Mouse (Mus musculus): ENCODE measurements around the gene Gpr162. TPM values are rescaled to one million over a fixed set of nuclear protein-coding genes. Genes with fewer than 3 reads are reported as not detected.
"Not testable (repeated sequence)": the region's sequence is repeated elsewhere in the genome, so short reads cannot be mapped to it uniquely, and the experiment has no call there.

Gpr162 gene
- total RNA-seq, 2 experiments from 2014 or later, result 2.0 TPM; not detected in 1

DNA sequence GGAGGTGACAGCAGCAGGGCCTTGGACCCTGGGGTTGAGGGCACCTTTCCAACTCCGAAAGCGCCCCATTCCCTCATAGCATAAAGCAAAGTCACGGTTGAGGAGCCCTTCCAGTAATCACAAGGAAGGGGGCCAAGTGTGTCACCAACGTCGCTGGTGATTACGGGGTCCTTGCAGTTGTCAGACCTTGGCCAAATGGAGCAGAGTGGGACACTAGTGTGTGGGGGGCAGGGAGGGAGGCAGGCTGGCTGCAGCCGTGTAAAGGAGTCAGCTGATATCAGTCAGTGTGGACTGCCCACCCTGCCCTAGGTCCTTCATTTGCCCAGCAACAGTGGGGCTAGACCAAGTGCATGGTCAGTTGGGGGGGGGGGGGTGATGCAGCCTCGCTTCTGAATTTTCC lies 49.3 kb downstream of the Gpr162 start:
- ATAC-seq (replicated peaks; ENCODE audit: poor library complexity, severe bottlenecking), result no peak

DNA sequence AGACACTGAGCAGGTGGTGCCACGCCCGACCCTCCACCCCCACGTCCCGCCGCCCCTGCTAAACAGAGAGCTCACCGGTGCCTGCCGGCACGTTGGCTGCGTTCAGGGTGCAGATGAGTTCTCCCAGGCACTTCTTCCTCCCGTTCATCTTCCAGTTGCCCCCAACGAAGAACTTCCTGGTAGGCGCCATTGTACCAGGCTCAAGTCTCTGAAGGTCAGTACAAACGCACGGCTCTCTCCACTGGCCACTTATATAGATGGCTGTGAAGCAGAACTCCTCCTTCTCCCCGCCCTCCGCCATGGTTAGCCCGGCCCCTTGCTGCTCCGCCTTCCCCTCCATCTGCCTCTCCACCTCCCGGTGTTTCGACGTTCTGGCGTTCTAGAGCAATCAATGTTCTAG lies 49.9 kb downstream of the Gpr162 start, which contains the start of gene Tpi1:
Tpi1 (minus strand) TSS at position 364 of the 400 bp plus-strand sequence.
- ATAC-seq (replicated peaks; ENCODE audit: poor library complexity, severe bottlenecking), result peak; percentile 64

DNA sequence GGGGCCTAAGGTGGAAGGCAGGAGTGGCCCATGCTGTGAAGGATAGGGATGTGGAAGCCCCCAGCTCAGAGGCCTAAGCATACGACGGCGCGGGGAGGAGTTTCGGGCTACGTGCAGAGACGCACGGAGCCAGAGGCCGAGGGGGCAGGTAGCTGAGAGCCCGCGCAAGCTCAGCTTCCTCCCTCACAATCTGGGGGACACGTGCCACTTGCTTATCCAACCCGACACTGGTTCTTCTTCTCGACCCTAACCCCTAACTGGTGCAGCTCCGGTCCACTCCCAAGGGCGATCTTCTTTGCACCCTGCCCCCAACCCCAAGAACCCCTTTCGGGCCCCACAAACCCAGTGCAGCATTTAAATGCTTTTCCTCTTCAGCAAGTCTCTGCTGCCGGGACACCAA lies 50.3 kb downstream of the Gpr162 start:
- peak; percentile 25 for ATAC-seq (replicated peaks; ENCODE audit: poor library complexity, severe bottlenecking)

DNA sequence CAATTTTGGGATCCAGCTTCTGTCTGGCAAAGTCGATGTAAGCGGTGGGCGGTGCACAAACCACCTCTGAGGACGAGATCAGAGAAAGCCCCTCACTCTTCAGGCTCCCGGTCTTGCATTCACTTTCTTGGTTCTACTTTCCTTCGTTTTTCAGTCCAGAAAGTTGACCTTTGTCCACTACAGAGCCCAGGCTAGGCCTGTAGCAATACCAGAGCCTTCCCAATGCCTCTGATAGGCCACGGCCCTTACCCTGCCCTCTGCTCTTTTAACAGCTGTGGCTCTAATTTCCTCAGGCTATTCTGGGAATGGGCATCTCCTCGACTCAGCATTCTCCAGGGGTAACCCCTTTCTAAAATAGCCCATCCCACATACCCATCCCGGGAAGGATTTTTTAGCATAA lies 50.9 kb downstream of the Gpr162 start:
- no peak for ATAC-seq (replicated peaks; ENCODE audit: poor library complexity, severe bottlenecking)

DNA sequence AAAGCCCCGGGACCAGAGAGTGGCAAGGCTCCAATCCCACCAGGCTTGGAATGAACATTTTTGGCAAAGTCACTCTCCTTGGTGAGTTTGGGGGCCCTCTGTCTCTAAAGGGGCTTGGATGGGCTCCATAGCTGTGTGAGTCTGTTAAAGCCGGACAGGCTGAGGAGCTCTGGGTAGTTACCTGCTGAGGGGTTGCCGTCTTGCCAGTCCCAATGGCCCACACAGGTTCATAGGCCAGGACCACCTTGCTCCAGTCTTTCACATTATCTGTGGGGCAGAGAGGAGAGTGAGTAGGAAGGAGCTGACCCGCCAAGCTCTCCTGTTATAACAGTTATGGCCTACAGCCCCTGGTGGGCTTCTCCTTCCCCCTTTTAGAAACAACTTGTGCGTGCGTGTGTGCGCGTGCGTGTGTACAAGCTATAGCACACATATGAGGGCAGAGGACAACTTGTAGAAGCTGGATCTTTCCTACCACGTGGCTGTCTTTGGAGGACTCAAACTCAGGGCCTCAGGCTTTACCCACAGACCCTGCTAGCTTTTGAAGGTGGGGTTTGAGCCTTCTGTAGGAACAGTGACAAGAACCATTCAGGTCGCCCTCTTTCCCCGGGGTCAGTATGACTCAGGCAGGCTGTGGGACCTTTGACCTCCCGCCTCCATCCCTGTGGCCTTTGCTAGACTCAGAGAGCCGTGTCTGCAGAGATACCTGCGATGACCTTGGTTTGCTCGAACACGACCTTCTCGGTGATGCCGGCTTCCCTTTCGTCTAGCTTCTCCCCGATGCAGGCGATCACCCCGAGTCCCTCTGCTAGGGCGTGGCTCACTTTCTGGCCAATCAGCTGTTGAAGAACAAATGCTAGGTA lies 51.9 kb downstream of the Gpr162 start:
- ATAC-seq (replicated peaks; ENCODE audit: poor library complexity, severe bottlenecking), result no peak

DNA sequence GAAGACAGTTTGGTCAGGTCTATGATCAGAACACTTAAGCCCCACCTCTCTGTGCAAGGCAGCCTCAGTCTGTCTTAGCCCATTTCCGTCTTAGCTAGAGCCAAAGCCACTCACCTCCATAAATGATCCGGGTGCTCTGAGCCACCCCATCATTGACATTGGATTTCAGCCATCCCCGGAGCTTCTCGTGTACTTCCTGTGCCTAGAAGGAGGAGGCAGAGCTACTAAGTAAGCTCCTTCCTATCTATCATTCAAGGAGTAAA lies 52.4 kb downstream of the Gpr162 start:
- ATAC-seq (replicated peaks; ENCODE audit: poor library complexity, severe bottlenecking), result no peak

DNA sequence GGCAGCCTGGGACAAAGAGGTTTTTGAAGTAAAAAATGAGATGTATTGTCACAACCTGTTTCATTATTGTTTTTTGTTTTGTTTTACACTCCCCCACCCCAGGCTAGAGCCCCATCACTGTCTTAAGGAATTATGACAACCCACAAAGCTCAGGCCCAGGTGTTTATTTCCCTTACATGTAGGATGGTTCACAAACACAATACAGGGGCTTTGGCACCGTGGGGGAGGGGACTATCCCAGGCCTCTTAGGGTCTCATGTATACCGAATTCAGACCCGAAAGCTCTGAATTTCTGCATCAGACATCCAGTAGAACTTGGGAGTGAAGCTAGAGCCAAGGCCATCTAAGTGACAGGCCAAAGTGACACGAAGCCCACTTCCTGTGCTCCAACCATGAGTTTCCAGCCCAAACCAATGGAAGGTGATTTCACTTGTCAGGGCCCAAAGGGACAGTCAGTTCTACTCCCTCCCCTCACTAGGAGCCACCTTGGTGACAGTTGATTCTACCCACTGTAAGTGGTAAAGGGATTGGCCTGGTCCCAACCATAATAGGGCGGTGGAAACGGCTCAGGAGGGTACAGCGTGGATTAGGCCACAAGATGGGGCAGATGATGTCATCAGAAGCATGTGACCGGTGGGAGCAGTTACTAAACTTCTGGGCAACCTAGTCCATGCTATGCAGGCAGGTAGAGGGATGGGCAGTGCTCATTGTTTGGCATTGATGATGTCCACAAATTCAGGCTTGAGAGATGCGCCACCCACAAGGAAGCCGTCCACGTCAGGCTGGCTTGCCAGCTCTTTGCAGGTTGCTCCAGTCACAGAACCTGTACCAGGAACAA lies 53.0 kb downstream of the Gpr162 start:
- not testable (repeated sequence) for ATAC-seq (replicated peaks; ENCODE audit: poor library complexity, severe bottlenecking)

DNA sequence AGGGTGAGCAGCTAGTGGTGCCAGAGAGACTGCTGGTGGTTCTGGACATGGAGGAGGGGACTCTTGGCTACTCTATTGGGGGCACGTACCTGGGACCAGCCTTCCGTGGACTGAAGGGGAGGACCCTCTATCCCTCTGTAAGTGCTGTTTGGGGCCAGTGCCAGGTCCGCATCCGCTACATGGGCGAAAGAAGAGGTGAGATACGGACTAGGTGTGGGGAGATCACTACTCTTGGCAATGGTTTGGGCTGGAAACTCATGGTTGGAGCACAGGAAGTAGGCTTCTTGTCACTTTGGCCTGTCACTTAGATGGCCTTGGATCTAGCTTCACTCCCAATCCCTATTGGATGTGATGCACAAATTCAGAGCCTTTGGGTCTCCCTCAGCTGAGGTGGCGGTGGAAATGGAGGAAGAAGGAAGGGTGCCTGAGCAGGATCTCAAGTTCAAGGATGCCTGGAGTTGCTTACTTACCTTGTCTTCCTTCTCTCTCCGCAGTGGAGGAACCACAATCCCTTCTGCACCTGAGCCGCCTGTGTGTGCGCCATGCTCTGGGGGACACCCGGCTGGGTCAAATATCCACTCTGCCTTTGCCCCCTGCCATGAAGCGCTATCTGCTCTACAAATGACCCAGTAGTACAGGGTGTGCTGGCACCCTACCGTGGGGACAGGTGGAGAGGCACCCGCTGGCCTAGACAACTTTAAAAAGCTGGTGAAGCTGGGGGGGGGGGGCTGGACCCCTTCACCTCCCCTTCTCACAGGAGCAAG lies 53.8 kb downstream of the Gpr162 start:
- no peak for ATAC-seq (replicated peaks; ENCODE audit: poor library complexity, severe bottlenecking)

DNA sequence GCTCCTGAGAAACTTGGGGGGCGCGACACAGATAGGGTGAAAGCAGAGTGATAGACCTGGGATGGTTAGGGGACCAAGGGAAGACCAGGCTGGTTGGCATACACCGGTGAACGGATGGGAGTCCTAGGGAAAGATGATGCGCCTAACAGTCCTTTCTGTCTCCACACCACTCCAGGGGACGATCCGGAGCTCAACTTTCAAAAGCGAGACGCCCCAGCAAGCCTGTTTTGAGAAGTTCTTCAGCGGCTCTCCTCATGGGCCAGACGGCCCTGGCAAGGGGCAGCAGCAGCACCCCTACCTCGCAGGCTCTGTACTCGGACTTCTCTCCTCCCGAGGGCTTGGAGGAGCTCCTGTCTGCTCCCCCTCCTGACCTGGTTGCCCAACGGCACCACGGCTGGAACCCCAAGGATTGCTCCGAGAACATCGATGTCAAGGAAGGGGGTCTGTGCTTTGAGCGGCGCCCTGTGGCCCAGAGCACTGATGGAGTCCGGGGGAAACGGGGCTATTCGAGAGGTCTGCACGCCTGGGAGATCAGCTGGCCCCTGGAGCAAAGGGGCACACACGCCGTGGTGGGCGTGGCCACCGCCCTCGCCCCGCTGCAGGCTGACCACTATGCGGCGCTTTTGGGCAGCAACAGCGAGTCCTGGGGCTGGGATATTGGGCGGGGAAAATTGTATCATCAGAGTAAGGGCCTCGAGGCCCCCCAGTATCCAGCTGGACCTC lies 54.6 kb downstream of the Gpr162 start:
- peak; percentile 40 for ATAC-seq (replicated peaks; ENCODE audit: poor library complexity, severe bottlenecking)

Other genes starting within 250 kb of the Gpr162 start
- gene C1s2, start 227.9 kb downstream of the Gpr162 start, total RNA-seq (2014; fragmentation: Nextera tagmentation), result not detected in 2 replicates
- not detected in 2 replicates for gene C1s2, start 227.9 kb downstream of the Gpr162 start, total RNA-seq (2017)
- gene Lpcat3, start 201.0 kb downstream of the Gpr162 start, total RNA-seq (2014; fragmentation: Nextera tagmentation), result 38.3 and 52.1 TPM in 2 replicates
- 23.1 and 29.3 TPM in 2 replicates for gene Lpcat3, start 201.0 kb downstream of the Gpr162 start, total RNA-seq (2017)
- gene Emg1, start 151.8 kb downstream of the Gpr162 start, total RNA-seq (2014; fragmentation: Nextera tagmentation), result 201 and 231 TPM in 2 replicates
- 193 and 209 TPM in 2 replicates for gene Emg1, start 151.8 kb downstream of the Gpr162 start, total RNA-seq (2017)
- gene Phb2, start 151.6 kb downstream of the Gpr162 start, total RNA-seq (2014; fragmentation: Nextera tagmentation), result 310 and 315 TPM in 2 replicates
- 320 and 326 TPM in 2 replicates for gene Phb2, start 151.6 kb downstream of the Gpr162 start, total RNA-seq (2017)
- gene Ptpn6, start 125.3 kb downstream of the Gpr162 start, total RNA-seq (2014; fragmentation: Nextera tagmentation), result 169 and 206 TPM in 2 replicates
- 327 and 371 TPM in 2 replicates for gene Ptpn6, start 125.3 kb downstream of the Gpr162 start, total RNA-seq (2017)
- 177 and 222 TPM in 2 replicates for gene Grcc10, start 122.6 kb downstream of the Gpr162 start, total RNA-seq (2014; fragmentation: Nextera tagmentation)
- gene Grcc10, start 122.6 kb downstream of the Gpr162 start, total RNA-seq (2017), result 109 and 136 TPM in 2 replicates
- gene Gm45234, start 108.0 kb downstream of the Gpr162 start, total RNA-seq (2014; fragmentation: Nextera tagmentation), result not detected in 2 replicates
- gene Gm45234, start 108.0 kb downstream of the Gpr162 start, total RNA-seq (2017), result not detected in 2 replicates
- 25.1 and 37.2 TPM in 2 replicates for gene Atn1, start 107.5 kb downstream of the Gpr162 start, total RNA-seq (2014; fragmentation: Nextera tagmentation)
- gene Atn1, start 107.5 kb downstream of the Gpr162 start, total RNA-seq (2017), result 2.6 and 3.0 TPM in 2 replicates
- 0.23 TPM in 1 of 2 replicates, not detected in the other for gene Eno2, start 94.3 kb downstream of the Gpr162 start, total RNA-seq (2014; fragmentation: Nextera tagmentation)
- gene Eno2, start 94.3 kb downstream of the Gpr162 start, total RNA-seq (2017), result not detected in 2 replicates
- gene Lrrc23, start 84.3 kb downstream of the Gpr162 start, total RNA-seq (2014; fragmentation: Nextera tagmentation), result not detected in 2 replicates
- gene Lrrc23, start 84.3 kb downstream of the Gpr162 start, total RNA-seq (2017), result 0.98 TPM in 1 of 2 replicates, not detected in the other
- gene Spsb2, start 55.3 kb downstream of the Gpr162 start, total RNA-seq (2014; fragmentation: Nextera tagmentation), result 3.1 and 5.2 TPM in 2 replicates
- gene Spsb2, start 55.3 kb downstream of the Gpr162 start, total RNA-seq (2017), result 4.6 and 10.5 TPM in 2 replicates
- gene Tpi1, start 49.7 kb downstream of the Gpr162 start, total RNA-seq (2014; fragmentation: Nextera tagmentation), result 357 and 379 TPM in 2 replicates
- 273 and 305 TPM in 2 replicates for gene Tpi1, start 49.7 kb downstream of the Gpr162 start, total RNA-seq (2017)
- 88.8 and 89.4 TPM in 2 replicates for gene Usp5, start 34.5 kb downstream of the Gpr162 start, total RNA-seq (2014; fragmentation: Nextera tagmentation)
- 93.5 and 98.6 TPM in 2 replicates for gene Usp5, start 34.5 kb downstream of the Gpr162 start, total RNA-seq (2017)
- gene Cdca3, start 34.4 kb downstream of the Gpr162 start, total RNA-seq (2014; fragmentation: Nextera tagmentation), result 86.1 and 89.0 TPM in 2 replicates
- gene Cdca3, start 34.4 kb downstream of the Gpr162 start, total RNA-seq (2017), result 128 and 162 TPM in 2 replicates
- not detected in 2 replicates for gene Gnb3, start 23.7 kb downstream of the Gpr162 start, total RNA-seq (2014; fragmentation: Nextera tagmentation)
- not detected in 2 replicates for gene Gnb3, start 23.7 kb downstream of the Gpr162 start, total RNA-seq (2017)
- gene P3h3, start 6.2 kb downstream of the Gpr162 start, total RNA-seq (2014; fragmentation: Nextera tagmentation), result 1.4 and 4.3 TPM in 2 replicates
- 3.4 and 4.0 TPM in 2 replicates for gene P3h3, start 6.2 kb downstream of the Gpr162 start, total RNA-seq (2017)
- 0.90 TPM in 1 of 2 replicates, not detected in the other for gene Cd4, start 24.2 kb upstream of the Gpr162 start, total RNA-seq (2014; fragmentation: Nextera tagmentation)
- 0.41 and 0.60 TPM in 2 replicates for gene Cd4, start 24.2 kb upstream of the Gpr162 start, total RNA-seq (2017)
- 1.4 and 3.8 TPM in 2 replicates for gene Lag3, start 47.7 kb upstream of the Gpr162 start, total RNA-seq (2014; fragmentation: Nextera tagmentation)
- 1.4 and 9.6 TPM in 2 replicates for gene Lag3, start 47.7 kb upstream of the Gpr162 start, total RNA-seq (2017)
- 16.1 and 21.9 TPM in 2 replicates for gene Ptms, start 56.1 kb upstream of the Gpr162 start, total RNA-seq (2014; fragmentation: Nextera tagmentation)
- gene Ptms, start 56.1 kb upstream of the Gpr162 start, total RNA-seq (2017), result 18.5 and 33.0 TPM in 2 replicates
- gene Mlf2, start 67.4 kb upstream of the Gpr162 start, total RNA-seq (2014; fragmentation: Nextera tagmentation), result 82.4 and 102 TPM in 2 replicates
- 49.5 and 79.7 TPM in 2 replicates for gene Mlf2, start 67.4 kb upstream of the Gpr162 start, total RNA-seq (2017)
- gene Cops7a, start 101.6 kb upstream of the Gpr162 start, total RNA-seq (2014; fragmentation: Nextera tagmentation), result 96.6 and 112 TPM in 2 replicates
- gene Cops7a, start 101.6 kb upstream of the Gpr162 start, total RNA-seq (2017), result 48.8 and 52.0 TPM in 2 replicates
- not detected in 2 replicates for gene Pianp, start 132.7 kb upstream of the Gpr162 start, total RNA-seq (2014; fragmentation: Nextera tagmentation)
- not detected in 2 replicates for gene Pianp, start 132.7 kb upstream of the Gpr162 start, total RNA-seq (2017)
- gene Zfp384, start 145.2 kb upstream of the Gpr162 start, total RNA-seq (2014; fragmentation: Nextera tagmentation), result 75.9 and 87.6 TPM in 2 replicates
- 24.3 and 31.9 TPM in 2 replicates for gene Zfp384, start 145.2 kb upstream of the Gpr162 start, total RNA-seq (2017)
- 49.2 and 55.8 TPM in 2 replicates for gene Ing4, start 175.8 kb upstream of the Gpr162 start, total RNA-seq (2014; fragmentation: Nextera tagmentation)
- 34.7 and 40.2 TPM in 2 replicates for gene Ing4, start 175.8 kb upstream of the Gpr162 start, total RNA-seq (2017)
- 10.6 and 17.5 TPM in 2 replicates for gene Acrbp, start 185.7 kb upstream of the Gpr162 start, total RNA-seq (2014; fragmentation: Nextera tagmentation)
- 1.3 and 3.9 TPM in 2 replicates for gene Acrbp, start 185.7 kb upstream of the Gpr162 start, total RNA-seq (2017)
- gene Lpar5, start 203.9 kb upstream of the Gpr162 start, total RNA-seq (2014; fragmentation: Nextera tagmentation), result 8.7 and 13.4 TPM in 2 replicates
- gene Lpar5, start 203.9 kb upstream of the Gpr162 start, total RNA-seq (2017), result 2.7 and 5.2 TPM in 2 replicates
- 136 and 161 TPM in 2 replicates for gene Chd4, start 232.0 kb upstream of the Gpr162 start, total RNA-seq (2014; fragmentation: Nextera tagmentation)
- 246 and 373 TPM in 2 replicates for gene Chd4, start 232.0 kb upstream of the Gpr162 start, total RNA-seq (2017)

Data from granulocyte monocyte progenitor cell, adult 5-6 weeks (primary cell).